Mouse (Mus musculus) large intestine, adult 2 months (tissue): ENCODE results near the gene Dspp. TPM values are rescaled to one million over a fixed set of nuclear protein-coding genes. Genes with fewer than 3 reads are reported as not detected.

Experiments
- DNase-seq: peaks from one replicate; pipeline ENCODE4 v3.0.0-alpha.2; 2012; ENCODE audit warnings: low read depth, low spot score
- WGBS: fragments of 180-500 bp; shearing (Covaris S2); methylation state at CpG from one replicate; pipeline ENCODE4 v1.1.7; 2018; 5-methylcytosine and 5-hydroxymethylcytosine counted together
- polyA plus RNA-seq: library from polyadenylated mRNA; depleted of rRNA; stranded (reverse); fragments of >200 nt; gene quantifications from 2 replicates; pipeline ENCODE4 v1.2.3, GENCODE M21; 2012; rRNA removed

The Dspp gene
- polyA plus RNA-seq, 1 experiment: not detected

DNA sequence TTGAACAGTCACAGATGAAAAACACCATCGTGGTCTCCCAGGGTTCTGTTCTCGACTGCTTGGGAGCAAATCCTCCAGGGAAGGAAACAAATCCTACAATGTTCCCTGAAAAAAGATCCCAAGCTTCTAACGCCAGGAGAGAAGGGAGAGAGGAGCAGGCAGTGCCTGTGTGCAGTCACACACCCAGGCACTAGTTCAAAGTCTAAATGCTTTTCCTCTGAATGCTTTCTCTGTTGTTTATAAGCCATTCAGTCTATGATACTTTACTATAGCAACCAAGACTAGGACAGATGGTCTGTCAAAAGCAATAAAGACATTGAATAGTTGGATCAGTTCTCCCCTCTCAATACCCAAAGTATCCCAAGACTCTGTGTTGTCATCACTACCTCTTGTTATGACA is 16.8 kb downstream of the Dspp start:
- no peak for DNase-seq
- 31% methylated on average over 3 of the region's 3 CpGs for WGBS

- WGBS: 91% methylated on average over 1 of the region's 1 CpGs
Measured at GRCm38 (mm10) chr5:104195086-104195485, 24.6 kb downstream of the Dspp start.

GRCm38 (mm10) chr5:104201153-104201950 is 30.8 kb downstream of the Dspp start:
- WGBS: 75% methylated on average over 12 of the region's 12 CpGs
- DNase-seq: no peak

More at GRCm38 (mm10) chr5:104195086-104195485, 24.6 kb downstream of the Dspp start:
- no peak for DNase-seq

- 51% methylated on average over 5 of the region's 5 CpGs for WGBS
- no peak for DNase-seq
Measured at GRCm38 (mm10) chr5:104202351-104202750, 31.8 kb downstream of the Dspp start, which contains the start of gene Dmp1. Gene Dmp1, plus strand, starts transcription at chr5:104202613.

- 80% methylated on average over 11 of the region's 11 CpGs for WGBS
Measured at GRCm38 (mm10) chr5:104212531-104212930, 42.0 kb downstream of the Dspp start.

GRCm38 (mm10) chr5:104218926-104219325 is 48.4 kb downstream of the Dspp start:
- WGBS: 27% methylated on average over 5 of the region's 5 CpGs
- DNase-seq: no peak

More at GRCm38 (mm10) chr5:104212531-104212930, 42.0 kb downstream of the Dspp start:
- no peak for DNase-seq

- no peak for DNase-seq
- 44% methylated on average over 3 of the region's 3 CpGs for WGBS
Measured at GRCm38 (mm10) chr5:104224299-104224698, 53.8 kb downstream of the Dspp start.

DNA sequence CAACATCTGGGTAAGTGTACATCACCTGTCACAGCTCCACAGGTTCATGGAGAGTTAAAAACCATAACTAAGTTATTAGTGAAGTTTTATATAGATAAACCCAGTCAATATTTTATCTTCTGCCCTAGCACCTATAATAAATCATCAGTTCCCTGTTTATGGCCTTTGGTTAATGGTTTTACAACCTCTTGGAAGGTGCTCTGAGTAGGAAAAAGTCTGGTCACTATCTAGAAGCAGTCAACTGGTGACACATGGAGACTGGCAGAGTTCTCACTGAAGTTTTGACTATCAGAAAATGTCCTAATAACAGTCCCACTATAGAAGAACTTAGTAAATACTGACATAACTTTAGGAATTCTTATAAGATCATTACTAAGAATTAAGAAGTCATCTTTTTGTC is 54.2 kb downstream of the Dspp start:
- no peak for DNase-seq

- DNase-seq: no peak
- WGBS: 67% methylated on average over 1 of the region's 1 CpGs
Measured at GRCm38 (mm10) chr5:104228497-104228896, 58.0 kb downstream of the Dspp start.

Other genes starting within 250 kb of the Dspp start
- gene Hsd17b13, start 193.3 kb upstream of the Dspp start, polyA plus RNA-seq: 12.8 and 20.0 TPM in 2 replicates
- 86.9 and 124 TPM in 2 replicates for gene Hsd17b11, start 148.8 kb upstream of the Dspp start, polyA plus RNA-seq
- gene Nudt9, start 124.4 kb upstream of the Dspp start, polyA plus RNA-seq: 32.3 and 35.9 TPM in 2 replicates
- not detected in 2 replicates for gene Gm17660, start 93.1 kb upstream of the Dspp start, polyA plus RNA-seq
- gene Sparcl1, start 57.0 kb upstream of the Dspp start, polyA plus RNA-seq: 70.5 and 91.6 TPM in 2 replicates
- gene Dmp1, start 31.9 kb downstream of the Dspp start, polyA plus RNA-seq: 0.05 and 0.53 TPM in 2 replicates
- 0.07 TPM in 1 of 2 replicates, not detected in the other for gene Ibsp, start 128.5 kb downstream of the Dspp start, polyA plus RNA-seq
- gene Mepe, start 154.6 kb downstream of the Dspp start, polyA plus RNA-seq: not detected in 2 replicates